Mouse (Mus musculus) kidney, adult 2 months (tissue): ENCODE measurements around the gene Plekhm2.

Source experiments
- CTCF ChIP-seq: fragments of 200-500 bp; conservative IDR thresholded peaks from 2 replicates; pipeline ENCODE4 v1.5.1; 2011; ENCODE audit warnings: low read depth, mild to moderate bottlenecking, control low read depth, low read length, moderate library complexity, mixed read lengths; ENCODE audit not compliant: insufficient read depth, insufficient read length
- POLR2A ChIP-seq: fragments of 200-500 bp; IDR thresholded peaks from one replicate; pipeline ENCODE4 v1.6.1; 2011; ENCODE audit warnings: low read depth, low read length, control low read depth

- no peak for TF ChIP-seq CTCF
- no peak for TF ChIP-seq POLR2A
Measured at GRCm38 (mm10) chr4:141623037-141623436, 41.7 kb downstream of the Plekhm2 start.
